Mouse (Mus musculus): ENCODE results near the gene Lrrc18. TPM values are rescaled to one million over a fixed set of nuclear protein-coding genes. Genes with fewer than 3 reads are reported as not detected.

The Lrrc18 gene
- total RNA-seq (2021) = under 1 TPM; 0.31 to 0.39 TPM

- intact Hi-C loops (cut with DNase I) = no loop called here
- no peak for DNase-seq (ENCODE audit: low spot score)
These were observed at the start of gene Lrrc18 for GRCm38 (mm10) chr14:32991082-32991481. Gene Lrrc18, plus strand, starts transcription at chr14:32991382.

DNA sequence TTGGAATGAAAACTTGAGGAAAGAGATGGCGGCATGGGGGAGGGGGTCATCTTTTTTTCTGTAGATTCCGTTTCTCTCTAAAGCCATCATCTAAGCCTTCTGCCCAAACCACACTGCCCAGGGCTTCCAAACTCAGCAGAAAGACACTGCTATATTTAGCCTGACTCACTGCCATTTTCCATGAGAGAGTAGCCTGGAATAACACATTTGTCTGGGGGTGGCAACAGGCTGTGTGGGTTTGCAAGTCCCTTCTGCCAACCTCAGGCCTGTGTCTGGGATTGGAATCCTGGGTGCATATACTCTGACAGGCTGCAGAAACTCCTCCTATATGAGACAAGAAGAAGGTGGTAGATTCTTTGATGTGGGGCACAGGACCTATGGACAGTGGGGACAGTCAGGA is 43.7 kb upstream of the Lrrc18 start:
- intact Hi-C loops (cut with DNase I) = no loop called here
- no peak for DNase-seq (ENCODE audit: low spot score)

GRCm38 (mm10) chr14:32950312-32951301 is 40.6 kb upstream of the Lrrc18 start:
- intact Hi-C loops (cut with DNase I) = no loop called here
- DNase-seq (ENCODE audit: low spot score) = peak; percentile 49

DNA sequence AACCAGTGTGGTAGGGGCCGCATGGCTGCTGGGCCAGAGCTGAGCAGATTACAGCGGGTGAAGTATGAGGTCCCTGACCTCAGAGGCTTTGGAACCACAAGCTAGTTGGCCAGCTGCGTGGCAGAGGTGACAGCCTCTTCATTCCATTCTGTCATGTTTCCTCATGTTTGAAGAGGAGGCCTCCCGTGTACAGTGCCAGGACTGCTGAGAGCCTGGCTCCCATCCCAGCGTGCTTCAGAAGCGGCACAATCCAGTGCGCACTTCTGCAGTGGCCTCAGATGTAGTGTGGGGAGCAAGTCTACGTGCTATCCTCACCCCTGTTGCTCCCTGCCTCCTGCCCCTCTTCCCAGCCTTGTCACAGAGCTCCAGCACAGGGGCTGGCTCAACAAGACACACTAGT is 34.7 kb upstream of the Lrrc18 start:
- intact Hi-C loops (cut with DNase I) = no loop called here
- DNase-seq (ENCODE audit: low spot score) = peak; percentile 50

GRCm38 (mm10) chr14:32958671-32959070 is 32.5 kb upstream of the Lrrc18 start:
- intact Hi-C loops (cut with DNase I) = loop anchor here (2.0 kb wide), 1 partner anchor 60 kb away; no protein-coding TSS in a partner anchor
- no peak for DNase-seq (ENCODE audit: low spot score)

GRCm38 (mm10) chr14:32960481-32960880 is 30.7 kb upstream of the Lrrc18 start:
- peak; percentile 19 for DNase-seq (ENCODE audit: low spot score)
- intact Hi-C loops (cut with DNase I) = loop anchor here (1.0 to 10.0 kb wide), 5 partner anchors 72 to 352 kb away; partner anchors contain the start of gene Vstm4

DNA sequence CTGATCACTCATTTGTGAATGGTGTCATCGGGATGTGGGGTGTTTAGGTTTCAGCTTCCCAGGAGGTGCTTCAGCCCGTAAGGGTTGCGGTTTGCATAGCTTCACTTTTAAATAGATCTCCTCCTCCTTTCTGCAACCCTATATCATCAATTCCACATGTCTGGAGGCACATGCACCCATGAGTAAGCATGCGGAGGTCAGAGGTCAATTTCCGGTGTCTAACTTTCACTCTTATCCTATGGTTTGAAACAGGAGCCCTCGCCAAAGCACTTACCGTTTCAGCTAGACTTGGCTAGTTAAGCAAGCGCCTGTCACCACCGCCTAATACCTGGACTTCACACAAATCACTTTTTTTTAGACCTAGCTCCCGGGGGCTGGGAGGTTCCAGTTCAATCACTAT is 26.4 kb upstream of the Lrrc18 start:
- DNase-seq (ENCODE audit: low spot score) = no peak
- intact Hi-C loops (cut with DNase I) = loop anchor here (5.0 to 10.0 kb wide), 3 partner anchors 68 to 240 kb away; partner anchors contain the start of gene Vstm4

- no peak for DNase-seq (ENCODE audit: low spot score)
- intact Hi-C loops (cut with DNase I) = no loop called here
These were observed 20.5 kb upstream of the Lrrc18 start for GRCm38 (mm10) chr14:32970700-32971099.

DNA sequence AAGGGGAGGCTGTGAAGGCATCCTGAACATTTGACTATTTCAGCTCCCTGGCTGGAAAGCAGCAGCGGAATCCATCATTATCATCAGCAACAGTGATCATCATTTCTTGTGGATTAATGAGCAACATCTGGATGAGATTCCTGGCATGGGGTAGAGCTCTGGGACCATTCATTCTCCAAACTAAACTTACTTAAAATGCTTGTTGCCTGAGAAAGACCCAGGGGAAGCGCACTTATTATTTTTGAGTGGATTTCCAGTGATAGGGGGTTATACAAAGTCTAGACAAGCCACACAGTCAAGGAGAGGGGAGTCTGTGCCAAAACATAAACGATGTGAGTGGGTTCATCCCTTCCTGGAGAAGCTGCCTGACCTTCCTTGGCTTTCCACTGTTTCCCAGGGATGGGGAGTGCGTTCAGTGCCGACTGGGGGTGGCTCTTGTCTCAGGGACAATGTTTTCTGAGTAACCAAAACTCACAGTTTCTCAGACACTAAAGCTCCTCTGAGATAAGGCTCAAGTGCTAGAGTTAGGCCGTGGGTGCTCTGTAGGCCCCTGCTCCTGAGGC is 6.9 kb upstream of the Lrrc18 start:
- no peak for DNase-seq (ENCODE audit: low spot score)
- intact Hi-C loops (cut with DNase I) = no loop called here

GRCm38 (mm10) chr14:32986659-32987058 is 4.5 kb upstream of the Lrrc18 start:
- DNase-seq (ENCODE audit: low spot score) = no peak
- intact Hi-C loops (cut with DNase I) = no loop called here

GRCm38 (mm10) chr14:32994954-32995636 is 3.9 kb downstream of the Lrrc18 start:
- intact Hi-C loops (cut with DNase I) = no loop called here
- no peak for DNase-seq (ENCODE audit: low spot score)

GRCm38 (mm10) chr14:32999511-32999910 is 8.3 kb downstream of the Lrrc18 start:
- DNase-seq (ENCODE audit: low spot score) = no peak
- intact Hi-C loops (cut with DNase I) = no loop called here

DNA sequence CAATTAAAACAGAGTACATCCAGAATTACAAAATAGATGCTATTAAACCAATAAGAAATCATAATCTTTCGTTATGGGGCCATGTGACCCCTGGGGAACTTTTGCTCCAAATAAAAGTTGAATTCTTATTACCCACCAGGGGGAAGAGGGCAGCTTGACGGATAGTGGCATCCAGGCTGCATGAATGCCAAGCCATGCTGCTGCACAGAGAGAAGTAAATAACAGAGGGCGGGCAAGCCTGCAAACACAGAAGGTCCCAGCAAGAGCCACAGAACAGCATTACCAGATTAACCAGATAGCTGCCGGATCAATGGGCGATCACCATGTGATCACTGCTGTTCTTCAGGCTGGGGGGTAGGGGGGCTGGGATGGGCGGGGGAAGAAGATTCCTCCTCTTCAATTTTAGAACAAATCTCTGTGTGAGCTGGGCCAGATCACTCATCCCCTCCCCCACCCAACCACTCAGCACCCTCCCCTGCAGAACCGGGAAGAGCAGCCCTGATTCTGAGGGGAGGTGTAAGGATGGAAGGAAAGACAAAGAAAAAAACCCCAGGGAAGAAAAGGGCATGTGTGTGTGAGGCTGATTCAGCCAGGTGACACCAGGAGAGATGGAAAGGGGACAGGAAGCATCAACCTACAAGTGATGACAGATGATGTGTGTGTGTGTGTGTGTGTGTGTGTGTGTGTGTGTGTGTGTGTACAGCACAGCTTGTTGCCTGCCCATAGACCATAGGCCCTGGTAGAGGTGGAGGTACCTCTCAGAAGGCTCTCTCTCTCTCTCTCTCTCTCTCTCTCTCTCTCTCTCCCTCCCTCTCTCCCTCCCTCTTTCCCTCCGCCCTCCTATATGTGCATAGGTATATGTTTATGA is 9.2 kb downstream of the Lrrc18 start:
- no peak for DNase-seq (ENCODE audit: low spot score)
- intact Hi-C loops (cut with DNase I) = no loop called here

DNA sequence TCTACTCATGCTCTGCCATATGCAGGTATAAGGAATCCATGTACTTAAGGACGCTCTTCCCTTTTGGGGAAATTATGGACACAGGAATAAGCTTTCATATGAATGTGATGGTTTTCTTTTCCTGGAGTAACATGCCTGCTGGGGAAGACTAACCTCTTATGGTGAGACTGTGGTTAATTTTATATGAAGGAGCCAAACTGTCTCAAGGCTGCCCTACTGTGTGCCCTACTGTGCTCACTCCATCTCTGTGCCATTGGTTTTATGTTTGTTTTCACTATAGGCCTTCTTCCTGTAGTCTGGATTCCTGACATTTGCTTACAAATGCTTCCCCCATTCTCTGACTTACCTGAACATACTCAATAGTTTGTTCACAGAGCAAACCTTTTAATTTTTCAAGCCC is 13.9 kb downstream of the Lrrc18 start:
- intact Hi-C loops (cut with DNase I) = no loop called here
- DNase-seq (ENCODE audit: low spot score) = no peak

DNA sequence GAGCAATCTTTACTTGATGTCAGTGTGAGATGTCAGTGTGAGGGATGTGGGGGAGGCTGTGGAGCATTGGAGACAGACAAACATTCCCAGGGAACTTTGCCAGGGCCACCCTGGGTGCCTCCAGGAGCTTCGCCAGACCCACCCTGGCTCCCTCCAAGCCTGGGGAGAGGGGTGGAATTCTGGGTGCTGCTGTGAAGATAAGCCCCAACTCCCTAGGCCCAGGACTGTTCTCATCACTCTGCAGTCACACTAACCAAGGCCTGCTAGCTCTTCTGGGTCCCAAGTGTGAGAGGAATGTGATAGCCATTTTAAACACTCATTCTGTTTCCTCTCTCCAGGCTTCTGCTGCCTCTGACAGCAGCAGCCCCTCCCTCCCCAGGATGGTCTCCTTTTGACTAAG is 16.5 kb downstream of the Lrrc18 start:
- DNase-seq (ENCODE audit: low spot score) = no peak
- intact Hi-C loops (cut with DNase I) = no loop called here

DNA sequence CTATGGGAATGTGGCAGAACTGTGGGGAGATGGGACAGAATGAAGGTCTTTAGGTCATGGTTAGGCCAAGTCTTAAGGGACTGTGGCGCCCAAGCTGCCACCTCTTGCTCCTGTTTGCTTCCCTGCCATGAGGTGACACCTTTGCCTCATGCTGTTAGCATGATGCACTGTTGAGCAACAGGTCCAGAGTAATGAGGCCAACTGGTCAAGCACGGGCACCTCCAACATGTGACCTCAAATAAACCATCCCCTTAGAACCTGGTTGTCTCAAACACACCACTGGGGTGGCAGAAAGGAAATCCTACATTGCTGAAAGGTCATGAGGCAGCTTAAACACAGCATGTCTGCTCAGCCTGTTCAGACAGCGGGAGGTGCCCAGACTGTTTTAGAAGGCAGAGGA is 27.9 kb downstream of the Lrrc18 start:
- intact Hi-C loops (cut with DNase I) = no loop called here
- DNase-seq (ENCODE audit: low spot score) = no peak

- intact Hi-C loops (cut with DNase I) = no loop called here
- no peak for DNase-seq (ENCODE audit: low spot score)
These were observed 28.4 kb downstream of the Lrrc18 start for GRCm38 (mm10) chr14:33019606-33020005.

- no peak for DNase-seq (ENCODE audit: low spot score)
- intact Hi-C loops (cut with DNase I) = loop anchor here (5.0 kb wide), 2 partner anchors 69 to 259 kb away; no protein-coding TSS in a partner anchor
These were observed 39.7 kb downstream of the Lrrc18 start for GRCm38 (mm10) chr14:33030849-33031248.

- no peak for DNase-seq (ENCODE audit: low spot score)
- intact Hi-C loops (cut with DNase I) = loop anchor here (5.0 kb wide), 2 partner anchors 71 to 261 kb away; no protein-coding TSS in a partner anchor
These were observed 42.2 kb downstream of the Lrrc18 start for GRCm38 (mm10) chr14:33033424-33033823.
